Mouse (Mus musculus) hindbrain, postnatal 0 days (tissue): Measurements from ENCODE around the gene Heatr5b. TPM values are rescaled to one million over a fixed set of nuclear protein-coding genes. Genes with fewer than 3 reads are reported as not detected.

Experiments used
- ATAC-seq: fragments of 200-750 bp; cut with Nextera tagmentation; 2 replicates; pipeline ENCODE4 v1.8.0; 2017; ENCODE audit warnings: mild to moderate bottlenecking, moderate TSS enrichment, moderate library complexity
- DNase-seq: peaks from one replicate; pipeline ENCODE4 v3.0.0-alpha.2; 2015; ENCODE audit warnings: low spot score
- H3K27ac ChIP-seq: fragments of 300-500 bp; sonication (generic); 2 replicates; pipeline ENCODE4 v1.5.1; 2014; ENCODE audit warnings: mild to moderate bottlenecking
- H3K27me3 ChIP-seq: fragments of 300-500 bp; sonication (generic); 2 replicates; pipeline ENCODE4 v1.6.1; 2014; ENCODE audit warnings: low read length, mixed read lengths; ENCODE audit not compliant: insufficient read depth
- H3K36me3 ChIP-seq: fragments of 300-500 bp; sonication (generic); 2 replicates; pipeline ENCODE4 v1.6.1; 2014; ENCODE audit warnings: low read length, mixed read lengths; ENCODE audit not compliant: insufficient read depth
- H3K4me1 ChIP-seq: fragments of 300-500 bp; sonication (generic); 2 replicates; pipeline ENCODE4 v1.6.1; 2014; ENCODE audit warnings: antibody characterized with exemption, low read length, mixed read lengths; ENCODE audit not compliant: insufficient read depth
- H3K4me2 ChIP-seq: fragments of 300-500 bp; sonication (generic); 2 replicates; pipeline ENCODE4 v1.6.1; 2014; ENCODE audit warnings: low read depth, mild to moderate bottlenecking, low read length, moderate library complexity, mixed read lengths
- H3K4me3 ChIP-seq: fragments of 300-500 bp; sonication (generic); 2 replicates; pipeline ENCODE4 v1.5.1; 2014; ENCODE audit warnings: low read length
- H3K9ac ChIP-seq: fragments of 300-500 bp; sonication (generic); replicated peaks from 2 replicates; pipeline ENCODE4 v1.6.1; 2014; ENCODE audit warnings: mild to moderate bottlenecking, low read length, moderate library complexity, mixed read lengths
- H3K9me3 ChIP-seq: fragments of 300-500 bp; sonication (generic); 2 replicates; pipeline ENCODE4 v1.6.1; 2016; ENCODE audit warnings: low read length, mixed read lengths
- CTCF ChIP-seq: IDR thresholded peaks from 2 replicates; pipeline ENCODE4 v1.5.1; 2016; ENCODE audit warnings: antibody characterized with exemption, control low read depth, low read depth
- WGBS: fragments of 180-500 bp; shearing (Covaris S2); extraction: QIAGEN DNeasy Blood & Tissue Kit; methylation state at CpG from one replicate; pipeline ENCODE4 v1.1.7; 2014; 5-methylcytosine and 5-hydroxymethylcytosine counted together
- polyA plus RNA-seq: library from polyadenylated mRNA; unstranded; fragments of >200 nt; fragmentation: Nextera tagmentation; extraction: Ambion mirVana; gene quantifications from 2 replicates; pipeline ENCODE4 v1.2.1, GENCODE M21; 2015
- total RNA-seq: library from RNA; depleted of rRNA; stranded (reverse); fragments of >200 nt; gene quantifications from 2 replicates; pipeline ENCODE4 v1.2.3, GENCODE M21; 2014; rRNA removed

The Heatr5b gene
- total RNA-seq, result 38.9 and 48.1 TPM in 2 replicates
- polyA plus RNA-seq, result 9.0 and 9.5 TPM in 2 replicates

GRCm38 (mm10) chr17:78834856-78835835 lies at the start of gene Heatr5b, which contains the start of gene Gpatch11:
TSS of gene Heatr5b (minus strand) at chr17:78835364.
TSS of gene Gpatch11 (plus strand) at chr17:78835567.
- peaks cover 25% of the 10 kb centered on the region for H3K36me3 ChIP-seq
- no peaks in the 10 kb centered on the region for H3K27me3 ChIP-seq
- H3K4me1 ChIP-seq, result no peaks in the 10 kb centered on the region
- peak within 1 kb of the TSS; percentile 90 for H3K4me3 ChIP-seq
- DNase-seq, result peak; percentile 100
- H3K9me3 ChIP-seq, result no peaks in the 10 kb centered on the region
- peak; percentile 99 for ATAC-seq
- WGBS, result under 1% methylated on average over 79 of the region's 81 CpGs
- H3K27ac ChIP-seq, result peak within 1 kb of the TSS; percentile 79
- H3K4me2 ChIP-seq, result peak within 1 kb of the TSS; percentile 93
- H3K9ac ChIP-seq, result peak within 1 kb of the TSS; percentile 84
- TF ChIP-seq CTCF, result no peak

GRCm38 (mm10) chr17:78883291-78883690 lies 48.1 kb upstream of the Heatr5b start:
- Histone ChIP-seq H3K4me3 (no peak overlapping the region), H3K4me2 (no peak overlapping the region), H3K9ac (no peak overlapping the region), H3K4me1 (no peaks in the 10 kb centered on the region), H3K27me3 (no peaks in the 10 kb centered on the region), H3K36me3 (no peaks in the 10 kb centered on the region), H3K27ac (no peak overlapping the region), H3K9me3 (no peaks in the 10 kb centered on the region)
- ATAC-seq (no peak), DNase-seq (no peak)
- no peak for TF ChIP-seq CTCF
- 82% methylated on average over 4 of the region's 4 CpGs for WGBS

- peak within 1 kb of the TSS; percentile 48 for H3K4me3 ChIP-seq
- no peaks in the 10 kb centered on the region for H3K36me3 ChIP-seq
- no peaks in the 10 kb centered on the region for H3K4me1 ChIP-seq
- 3% methylated on average over 28 of the region's 28 CpGs for WGBS
- peak within 1 kb of the TSS; percentile 79 for H3K27ac ChIP-seq
- TF ChIP-seq CTCF, result no peak
- H3K4me2 ChIP-seq, result peak within 1 kb of the TSS; percentile 70
- peak within 1 kb of the TSS; percentile 58 for H3K9ac ChIP-seq
- DNase-seq (peak; percentile 78), ATAC-seq (peak; percentile 96)
- no peaks in the 10 kb centered on the region for H3K9me3 ChIP-seq
- H3K27me3 ChIP-seq, result no peaks in the 10 kb centered on the region
Measured at GRCm38 (mm10) chr17:78882401-78883112, 47.4 kb upstream of the Heatr5b start, which contains the start of gene Eif2ak2. TSS of gene Eif2ak2 (minus strand) at chr17:78882573.

DNA sequence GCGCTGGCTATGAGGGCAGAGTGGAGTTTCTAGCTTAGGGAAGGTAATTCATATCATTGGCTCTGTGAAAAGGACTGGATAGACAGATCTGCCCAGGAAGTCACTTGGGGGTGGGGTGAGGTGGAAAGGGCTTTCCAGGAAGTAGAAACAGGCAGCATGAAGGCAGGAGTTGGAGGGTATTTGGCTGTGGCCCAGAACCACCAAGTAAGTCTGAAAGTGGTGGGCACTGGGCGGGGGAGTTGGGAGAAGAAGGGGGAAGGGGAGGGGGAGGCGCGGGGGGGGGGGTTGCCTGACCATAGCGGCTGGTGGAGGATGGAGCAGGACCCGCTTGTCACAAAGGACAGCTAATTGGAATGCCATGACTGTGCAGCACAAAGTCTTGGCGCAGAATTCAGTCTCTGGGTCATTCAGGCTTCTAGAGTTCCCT lies 46.7 kb upstream of the Heatr5b start:
- Histone ChIP-seq H3K4me3 (peak overlapping the region; percentile 48), H3K9me3 (no peaks in the 10 kb centered on the region), H3K4me2 (peak overlapping the region; percentile 70), H3K36me3 (no peaks in the 10 kb centered on the region), H3K27me3 (no peaks in the 10 kb centered on the region), H3K4me1 (no peaks in the 10 kb centered on the region), H3K9ac (peak overlapping the region; percentile 58), H3K27ac (peak overlapping the region; percentile 79)
- ATAC-seq (peak; percentile 89), DNase-seq (peak; percentile 35)
- TF ChIP-seq CTCF, result no peak
- 15% methylated on average over 4 of the region's 7 CpGs for WGBS

DNA sequence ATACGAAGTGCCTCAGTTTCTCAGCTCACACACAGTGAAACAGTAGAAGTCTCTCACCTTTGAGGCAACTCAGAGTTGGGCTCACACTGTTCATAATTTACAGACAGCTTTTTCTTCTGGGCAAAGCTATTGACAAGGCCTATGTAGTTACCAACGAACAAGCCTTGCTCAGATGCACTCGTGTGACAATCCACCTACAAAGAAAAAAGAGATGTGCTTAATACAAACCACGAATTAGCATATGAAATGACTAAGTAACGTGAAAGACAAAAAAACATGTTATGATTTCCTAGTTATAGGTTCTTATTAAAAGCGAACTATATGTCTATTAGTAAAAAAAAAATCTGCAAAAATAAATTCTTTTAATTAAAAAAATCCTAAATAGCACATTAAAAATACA lies 38.7 kb upstream of the Heatr5b start:
- no peak overlapping the region for H3K4me2 ChIP-seq
- H3K4me1 ChIP-seq, result no peaks in the 10 kb centered on the region
- DNase-seq (no peak), ATAC-seq (no peak)
- no peaks in the 10 kb centered on the region for H3K27me3 ChIP-seq
- H3K9ac ChIP-seq, result no peak overlapping the region
- no peak for TF ChIP-seq CTCF
- 87% methylated on average over 6 of the region's 6 CpGs for WGBS
- no peaks in the 10 kb centered on the region for H3K9me3 ChIP-seq
- H3K36me3 ChIP-seq, result no peaks in the 10 kb centered on the region
- no peak overlapping the region for H3K27ac ChIP-seq
- H3K4me3 ChIP-seq, result no peak overlapping the region

GRCm38 (mm10) chr17:78856243-78856642 lies 21.1 kb upstream of the Heatr5b start:
- no peaks in the 10 kb centered on the region for H3K36me3 ChIP-seq
- H3K27me3 ChIP-seq, result no peaks in the 10 kb centered on the region
- H3K9me3 ChIP-seq, result no peaks in the 10 kb centered on the region
- ATAC-seq (no peak), DNase-seq (no peak)
- H3K27ac ChIP-seq, result no peak overlapping the region
- H3K4me2 ChIP-seq, result no peak overlapping the region
- H3K4me3 ChIP-seq, result no peak overlapping the region
- H3K4me1 ChIP-seq, result no peaks in the 10 kb centered on the region
- H3K9ac ChIP-seq, result no peak overlapping the region
- 87% methylated on average over 10 of the region's 10 CpGs for WGBS
- no peak for TF ChIP-seq CTCF
